Mouse (Mus musculus) CD4-positive, CD25-positive, alpha-beta regulatory T cell, adult 2 months (primary cell): ENCODE data around the gene Lamtor3.
A peak's percentile ranks its signal among the peaks of the same experiment; 100 is the strongest.
"Not testable (repeated sequence)": the region's sequence is repeated elsewhere in the genome, so short reads cannot be mapped to it uniquely, and the experiment has no call there.

Source experiments
- DNase-seq: peaks from one replicate; pipeline ENCODE4 v3.0.0-alpha.2; 2012; ENCODE audit warnings: low read depth, low spot score

The Lamtor3 gene

GRCm38 (mm10) chr3:137961736-137962385, 43.6 kb downstream of the Lamtor3 start:
- no peak for DNase-seq

- DNase-seq = no peak
These were observed 45.2 kb downstream of the Lamtor3 start for GRCm38 (mm10) chr3:137963508-137963907.

- DNase-seq = not testable (repeated sequence)
These were observed 45.7 kb downstream of the Lamtor3 start for GRCm38 (mm10) chr3:137964014-137964413.

- no peak for DNase-seq
These were observed 50.0 kb downstream of the Lamtor3 start for GRCm38 (mm10) chr3:137968105-137968819.

- DNase-seq = peak; percentile 57
These were observed 50.6 kb downstream of the Lamtor3 start for GRCm38 (mm10) chr3:137968820-137969486.

- no peak for DNase-seq
These were observed 51.6 kb downstream of the Lamtor3 start for GRCm38 (mm10) chr3:137969951-137970350.

GRCm38 (mm10) chr3:137972224-137972623, 53.9 kb downstream of the Lamtor3 start:
- no peak for DNase-seq

- DNase-seq = no peak
These were observed 54.7 kb downstream of the Lamtor3 start for GRCm38 (mm10) chr3:137972989-137973388.

GRCm38 (mm10) chr3:137974306-137974705, 56.0 kb downstream of the Lamtor3 start:
- no peak for DNase-seq

- DNase-seq = no peak
These were observed 57.1 kb downstream of the Lamtor3 start for GRCm38 (mm10) chr3:137975435-137975834.

- DNase-seq = no peak
These were observed 57.6 kb downstream of the Lamtor3 start for GRCm38 (mm10) chr3:137975856-137976423.

- DNase-seq = no peak
These were observed 58.8 kb downstream of the Lamtor3 start for GRCm38 (mm10) chr3:137976943-137977628.

- DNase-seq = no peak
These were observed 59.3 kb downstream of the Lamtor3 start for GRCm38 (mm10) chr3:137977629-137978041.

- no peak for DNase-seq
These were observed 59.9 kb downstream of the Lamtor3 start for GRCm38 (mm10) chr3:137978233-137978632.
